Comparison of ENCODE assay signal across 24 mouse cellular contexts in genomic region chr9:30914241-30914640, GRCm38 (mm10). TPM values are rescaled to one million over a fixed set of nuclear protein-coding genes. Genes with fewer than 3 reads are reported as not detected.
DNase-seq lines count a peak whose midpoint lies in the region; ATAC-seq and TF ChIP-seq lines count a peak whose summit lies in the region.
"Had no signal": no experiment of that assay in that cellular context is flagged by ENCODE, and none has a peak within 500 bp of the region (broad histone marks: within the 10 kb centered on the region; RNA-seq: fewer than 3 reads in every experiment).

No protein-coding gene starts in this region.

- H3K4me2 ChIP-seq in lung, embryonic 16.5 days (ENCODE audit: low read depth, low read length): no peak overlapping the region
- H3K4me2 ChIP-seq in midbrain, embryonic 11.5 days: no peak overlapping the region
- H3K4me2 ChIP-seq in midbrain, postnatal 0 days (ENCODE audit: low read depth, low read length, poor library complexity, severe bottlenecking): no peak overlapping the region
- H3K4me2 ChIP-seq: embryonic facial prominence, embryonic 12.5 days; embryonic facial prominence, embryonic 15.5 days; heart, embryonic 13.5 days; hindbrain, embryonic 12.5 days; hindbrain, embryonic 15.5 days had no signal

- no peak for TF ChIP-seq CTCF in kidney, adult 2 months (conservative IDR thresholded peaks at IDR 0.05; ENCODE audit: insufficient read depth, insufficient read length, low read depth, low read length)
- TF ChIP-seq CTCF in midbrain, postnatal 0 days (IDR thresholded peaks at IDR 0.05): no peak

- peak; percentile 19 for DNase-seq in gastrocnemius, postnatal 14 days
- no peak for DNase-seq in gastrocnemius, adult 18-20 months (ENCODE audit: low spot score)
- DNase-seq in kidney, adult 2 months: no peak
- no peak for DNase-seq in kidney, postnatal 36 days
- DNase-seq in lung, postnatal 25 days (ENCODE audit: low spot score): no peak
- peak; percentile 35 for DNase-seq in midbrain, embryonic 11.5 days (ENCODE audit: low spot score, missing footprints)
- no peak for DNase-seq in midbrain, postnatal 0 days (ENCODE audit: low spot score)
- DNase-seq: adrenal gland, adult 2 months; adrenal gland, postnatal 14 days; cerebellum, adult 11 months; cerebellum, adult 2 months; cerebellum, adult 9-11 months; cerebellum, postnatal 25 days; forebrain, postnatal 0 days; gastrocnemius, postnatal 10 days had no signal

- ATAC-seq in lung, embryonic 16.5 days (ENCODE audit: low read depth): peak; percentile 31; the same call in 1 of the 2 replicates
- no peak for ATAC-seq in midbrain, embryonic 11.5 days (ENCODE audit: low FRiP score)
- ATAC-seq in midbrain, postnatal 0 days (ENCODE audit: low FRiP score): no peak
- ATAC-seq: forebrain, embryonic 14.5 days; forebrain, postnatal 0 days had no signal

- H3K27ac ChIP-seq in kidney, adult 2 months (ENCODE audit: insufficient read depth, low read depth, low read length): 0 out of 2 replicates have a peak overlapping the region, but pooled peaks have one; percentile 16
- no peak overlapping the region for H3K27ac ChIP-seq in lung, embryonic 16.5 days (ENCODE audit: low read length)
- no peak overlapping the region for H3K27ac ChIP-seq in midbrain, embryonic 11.5 days (ENCODE audit: low read depth, low read length)
- no peak overlapping the region for H3K27ac ChIP-seq in midbrain, postnatal 0 days (ENCODE audit: low read depth, low read length)
- H3K27ac ChIP-seq: embryonic facial prominence, embryonic 12.5 days; embryonic facial prominence, embryonic 15.5 days; heart, embryonic 13.5 days; hindbrain, embryonic 12.5 days; hindbrain, embryonic 15.5 days had no signal

- H3K9ac ChIP-seq in lung, embryonic 16.5 days (ENCODE audit: low read length): no peak overlapping the region
- H3K9ac ChIP-seq in midbrain, embryonic 11.5 days (ENCODE audit: low read length): no peak overlapping the region
- no peak overlapping the region for H3K9ac ChIP-seq in midbrain, postnatal 0 days (replicated peaks; ENCODE audit: low read length, poor library complexity, severe bottlenecking)
- H3K9ac ChIP-seq: embryonic facial prominence, embryonic 12.5 days; embryonic facial prominence, embryonic 15.5 days; forebrain, postnatal 0 days; heart, embryonic 13.5 days; hindbrain, embryonic 12.5 days; hindbrain, embryonic 15.5 days had no signal

- no peaks in the 10 kb centered on the region for H3K36me3 ChIP-seq in kidney, adult 2 months (ENCODE audit: control insufficient read depth, insufficient read depth, low read length)
- H3K36me3 ChIP-seq in lung, embryonic 16.5 days (ENCODE audit: control insufficient read depth, insufficient read depth, low read length): no peaks in the 10 kb centered on the region
- no peaks in the 10 kb centered on the region for H3K36me3 ChIP-seq in midbrain, embryonic 11.5 days (ENCODE audit: control insufficient read depth, insufficient read depth, low read length)
- H3K36me3 ChIP-seq in midbrain, postnatal 0 days (ENCODE audit: insufficient read depth, low read length): 0 out of 2 replicates have a peak, but pooled peaks cover 9% of the 10 kb centered on the region
- H3K36me3 ChIP-seq: embryonic facial prominence, embryonic 15.5 days; hindbrain, embryonic 12.5 days; hindbrain, embryonic 15.5 days had no signal

- 61% methylated on average over 2 of the region's 2 CpGs for WGBS in kidney, adult 2 months
- WGBS in lung, embryonic 16.5 days: 88% methylated on average over 2 of the region's 2 CpGs
- 89% methylated on average over 2 of the region's 2 CpGs for WGBS in midbrain, embryonic 11.5 days
- WGBS in midbrain, postnatal 0 days: 81% methylated on average over 2 of the region's 2 CpGs

- intact Hi-C loops in gastrocnemius, postnatal 14 days (cut with DNase I; ENCODE audit: low total_unique reads): no loop called here

- no peak for TF ChIP-seq POLR2A in kidney, adult 2 months (IDR thresholded peaks at IDR 0.05; ENCODE audit: low read depth, low read length)

- H3K27me3 ChIP-seq in kidney, adult 2 months (replicated peaks; ENCODE audit: control insufficient read depth, insufficient read depth, low read length): no peaks in the 10 kb centered on the region
- no peaks in the 10 kb centered on the region; the same call in 1 of the 2 replicates for H3K27me3 ChIP-seq in lung, embryonic 16.5 days (ENCODE audit: control insufficient read depth, insufficient read depth, low read depth, low read length)
- H3K27me3 ChIP-seq in midbrain, embryonic 11.5 days (ENCODE audit: control insufficient read depth, insufficient read depth, low read length): no peaks in the 10 kb centered on the region
- H3K27me3 ChIP-seq in midbrain, postnatal 0 days (ENCODE audit: insufficient read depth, low read length): no peaks in the 10 kb centered on the region
- H3K27me3 ChIP-seq: embryonic facial prominence, embryonic 12.5 days; embryonic facial prominence, embryonic 15.5 days; heart, embryonic 13.5 days; hindbrain, embryonic 15.5 days had no signal

- H3K9me3 ChIP-seq in lung, embryonic 16.5 days (ENCODE audit: control insufficient read depth, low read length): no peaks in the 10 kb centered on the region
- no peaks in the 10 kb centered on the region for H3K9me3 ChIP-seq in midbrain, embryonic 11.5 days (ENCODE audit: control insufficient read depth, low read length)
- no peaks in the 10 kb centered on the region for H3K9me3 ChIP-seq in midbrain, postnatal 0 days (ENCODE audit: low read length)
- H3K9me3 ChIP-seq: embryonic facial prominence, embryonic 12.5 days; embryonic facial prominence, embryonic 15.5 days; heart, embryonic 13.5 days; hindbrain, embryonic 12.5 days; hindbrain, embryonic 15.5 days had no signal

- H3K4me1 ChIP-seq in kidney, adult 2 months (ENCODE audit: control insufficient read depth, insufficient read depth, low read length): peaks cover 30% of the 10 kb centered on the region
- H3K4me1 ChIP-seq in lung, embryonic 16.5 days (replicated peaks; ENCODE audit: control insufficient read depth, insufficient read depth, low read length): peaks cover 8% of the 10 kb centered on the region
- H3K4me1 ChIP-seq in midbrain, embryonic 11.5 days (ENCODE audit: control insufficient read depth, insufficient read depth, low read length): no peaks in the 10 kb centered on the region
- no peaks in the 10 kb centered on the region for H3K4me1 ChIP-seq in midbrain, postnatal 0 days (ENCODE audit: insufficient read depth, low read length)

- H3K4me3 ChIP-seq in kidney, adult 2 months (ENCODE audit: insufficient read depth, low read depth, low read length): no peak overlapping the region
- H3K4me3 ChIP-seq in lung, embryonic 16.5 days (ENCODE audit: low read length): no peak overlapping the region
- H3K4me3 ChIP-seq in midbrain, embryonic 11.5 days (ENCODE audit: low read depth, low read length): no peak overlapping the region
- H3K4me3 ChIP-seq in midbrain, postnatal 0 days (ENCODE audit: low read depth, low read length): no peak overlapping the region
- H3K4me3 ChIP-seq: embryonic facial prominence, embryonic 12.5 days; embryonic facial prominence, embryonic 15.5 days; heart, embryonic 13.5 days; hindbrain, embryonic 12.5 days; hindbrain, embryonic 15.5 days had no signal

RNA-seq across cellular contexts. Expression of gene Adamts15, which starts 8.0 kb away (rescaled TPM):
- total RNA-seq in gastrocnemius, postnatal 14 days (2021): 1 to 10 TPM; 3.9 to 5.8 TPM
- 1 to 10 TPM; 1.3 to 3.4 TPM for total RNA-seq in gastrocnemius, adult 18-20 months (2021)
- 6.2 and 7.3 TPM in 2 replicates for polyA plus RNA-seq in kidney, adult 2 months (2012; rRNA removed)
- polyA plus RNA-seq in lung, embryonic 16.5 days (2015; fragmentation: Nextera tagmentation; extraction: Ambion mirVana): 7.1 and 7.2 TPM in 2 replicates
- polyA plus RNA-seq in midbrain, embryonic 11.5 days (2014; fragmentation: Nextera tagmentation; extraction: Ambion mirVana): 2.8 and 3.2 TPM in 2 replicates
- total RNA-seq in midbrain, postnatal 0 days (2014; rRNA removed): 18.3 and 19.3 TPM in 2 replicates
- polyA plus RNA-seq in midbrain, postnatal 0 days (2015; fragmentation: Nextera tagmentation; extraction: Ambion mirVana): 4.7 and 5.9 TPM in 2 replicates
- total RNA-seq: common myeloid progenitor, adult 5-6 weeks had no signal

RNA-seq across cellular contexts. Expression of gene Adamts8, which starts 28.1 kb away (rescaled TPM):
- 1 to 10 TPM; 3.8 to 4.2 TPM for total RNA-seq in gastrocnemius, postnatal 14 days (2021)
- total RNA-seq in gastrocnemius, adult 18-20 months (2021): 1 to 10 TPM; 1.1 to 3.7 TPM
- polyA plus RNA-seq in kidney, adult 2 months (2012; rRNA removed): 0.83 and 1.7 TPM in 2 replicates
- 3.3 and 3.8 TPM in 2 replicates for polyA plus RNA-seq in lung, embryonic 16.5 days (2015; fragmentation: Nextera tagmentation; extraction: Ambion mirVana)
- polyA plus RNA-seq in midbrain, embryonic 11.5 days (2014; fragmentation: Nextera tagmentation; extraction: Ambion mirVana): 0.33 and 0.57 TPM in 2 replicates
- 2.9 and 3.0 TPM in 2 replicates for total RNA-seq in midbrain, postnatal 0 days (2014; rRNA removed)
- polyA plus RNA-seq in midbrain, postnatal 0 days (2015; fragmentation: Nextera tagmentation; extraction: Ambion mirVana): 1.2 and 1.9 TPM in 2 replicates
- total RNA-seq: common myeloid progenitor, adult 5-6 weeks; hematopoietic stem cell, adult 5-6 weeks had no signal

Comparison
In these comparisons a context has a peak if more than half of its experiments do, and no peak if none do; other contexts are left out.
1. DNase-seq: peak in gastrocnemius, postnatal 14 days (single experiment) and midbrain, embryonic 11.5 days (single experiment); none in gastrocnemius, adult 18-20 months (single experiment), kidney, adult 2 months (single experiment), kidney, postnatal 36 days (0 of 2), lung, postnatal 25 days (single experiment) and midbrain, postnatal 0 days (single experiment).